Mouse (Mus musculus): ENCODE data around the gene Fam185a. TPM values are rescaled to one million over a fixed set of nuclear protein-coding genes. Genes with fewer than 3 reads are reported as not detected.

Fam185a gene
- total and polyA plus RNA-seq, 3 experiments = 4.5 to 19.9 (median 18.4) TPM

GRCm38 (mm10) chr5:21414116-21414820 lies 10.5 kb upstream of the Fam185a start:
- no peaks in the 10 kb centered on the region for H3K79me2 ChIP-seq (replicated peaks; ENCODE audit: control insufficient read depth, insufficient read depth, low read length)
- H3K36me3 ChIP-seq (ENCODE audit: control insufficient read depth, insufficient read depth, low read length) = no peaks in the 10 kb centered on the region
- no peak for TF ChIP-seq POLR2A (IDR thresholded peaks at IDR 0.05; ENCODE audit: insufficient read depth, low read depth, low read length)
- TF ChIP-seq CTCF (IDR thresholded peaks at IDR 0.05) = no peak
- no peak for TF ChIP-seq EP300 (IDR thresholded peaks at IDR 0.05; ENCODE audit: insufficient read depth, low read depth, low read length)
- no peaks in the 10 kb centered on the region for H3K4me1 ChIP-seq (ENCODE audit: control insufficient read depth, insufficient read depth, low read length)
- DNase-seq = no peak
- no peaks in the 10 kb centered on the region for H3K27me3 ChIP-seq (ENCODE audit: control insufficient read depth, insufficient read depth, low read length)
- no peak overlapping the region for H3K27ac ChIP-seq
- H3K9ac ChIP-seq (ENCODE audit: low read depth, low read length) = no peak overlapping the region
- 71% methylated on average over 1 of the region's 1 CpGs for WGBS
- no peak overlapping the region for H3K4me3 ChIP-seq
- intact Hi-C loops (cut with DNase I) = no loop called here

GRCm38 (mm10) chr5:21418613-21419012 lies 6.1 kb upstream of the Fam185a start:
- TF ChIP-seq CTCF (IDR thresholded peaks at IDR 0.05) (no peak), EP300 (IDR thresholded peaks at IDR 0.05; ENCODE audit: insufficient read depth, low read depth, low read length) (no peak), POLR2A (IDR thresholded peaks at IDR 0.05; ENCODE audit: insufficient read depth, low read depth, low read length) (no peak)
- intact Hi-C loops (cut with DNase I) = no loop called here

GRCm38 (mm10) chr5:21420609-21421008 lies 4.1 kb upstream of the Fam185a start:
- no peak for DNase-seq
- TF ChIP-seq EP300 (IDR thresholded peaks at IDR 0.05; ENCODE audit: insufficient read depth, low read depth, low read length) (no peak), CTCF (IDR thresholded peaks at IDR 0.05) (peak; percentile 79), POLR2A (IDR thresholded peaks at IDR 0.05; ENCODE audit: insufficient read depth, low read depth, low read length) (no peak)
- 0% methylated on average over 1 of the region's 1 CpGs for WGBS
- no peak overlapping the region for H3K9ac ChIP-seq (ENCODE audit: low read depth, low read length)
- no peaks in the 10 kb centered on the region for H3K27me3 ChIP-seq (ENCODE audit: control insufficient read depth, insufficient read depth, low read length)
- H3K4me1 ChIP-seq (ENCODE audit: control insufficient read depth, insufficient read depth, low read length) = no peaks in the 10 kb centered on the region; the same call in 1 of the 2 replicates
- H3K36me3 ChIP-seq (ENCODE audit: control insufficient read depth, insufficient read depth, low read length) = no peaks in the 10 kb centered on the region; the same call in 1 of the 2 replicates
- no peak overlapping the region for H3K4me3 ChIP-seq
- intact Hi-C loops (cut with DNase I) = loop anchor here (2.0 to 10.0 kb wide), 4 partner anchors 94 to 536 kb away; partner anchors contain the start of genes Phtf2, Ptpn12 and Tmem60
- H3K27ac ChIP-seq = no peak overlapping the region
- no peaks in the 10 kb centered on the region; the same call in 1 of the 2 replicates for H3K79me2 ChIP-seq (replicated peaks; ENCODE audit: control insufficient read depth, insufficient read depth, low read length)

More at GRCm38 (mm10) chr5:21418613-21419012, 6.1 kb upstream of the Fam185a start:
- Histone ChIP-seq H3K9ac (ENCODE audit: low read depth, low read length) (no peak overlapping the region), H3K4me3 (no peak overlapping the region), H3K36me3 (ENCODE audit: control insufficient read depth, insufficient read depth, low read length) (no peaks in the 10 kb centered on the region), H3K79me2 (replicated peaks; ENCODE audit: control insufficient read depth, insufficient read depth, low read length) (no peaks in the 10 kb centered on the region), H3K4me1 (ENCODE audit: control insufficient read depth, insufficient read depth, low read length) (no peaks in the 10 kb centered on the region), H3K27me3 (ENCODE audit: control insufficient read depth, insufficient read depth, low read length) (no peaks in the 10 kb centered on the region), H3K27ac (no peak overlapping the region)
- no peak for DNase-seq
- 64% methylated on average over 4 of the region's 4 CpGs for WGBS

- Histone ChIP-seq H3K4me3 (no peak overlapping the region), H3K27me3 (ENCODE audit: control insufficient read depth, insufficient read depth, low read length) (no peaks in the 10 kb centered on the region), H3K36me3 (ENCODE audit: control insufficient read depth, insufficient read depth, low read length) (no peaks in the 10 kb centered on the region; the same call in 1 of the 2 replicates), H3K4me1 (ENCODE audit: control insufficient read depth, insufficient read depth, low read length) (no peaks in the 10 kb centered on the region; the same call in 1 of the 2 replicates), H3K27ac (no peak overlapping the region), H3K79me2 (replicated peaks; ENCODE audit: control insufficient read depth, insufficient read depth, low read length) (no peaks in the 10 kb centered on the region; the same call in 1 of the 2 replicates), H3K9ac (ENCODE audit: low read depth, low read length) (no peak overlapping the region)
- DNase-seq = no peak
- no peak for TF ChIP-seq POLR2A (IDR thresholded peaks at IDR 0.05; ENCODE audit: insufficient read depth, low read depth, low read length)
- no peak for TF ChIP-seq EP300 (IDR thresholded peaks at IDR 0.05; ENCODE audit: insufficient read depth, low read depth, low read length)
- 95% methylated on average over 6 of the region's 6 CpGs for WGBS
- intact Hi-C loops (cut with DNase I) = loop anchor here (10.0 kb wide), 2 partner anchors 372 to 542 kb away; partner anchors contain the start of genes Phtf2, Ptpn12 and Tmem60
These were observed 1.9 kb downstream of the Fam185a start for GRCm38 (mm10) chr5:21426666-21427065.

GRCm38 (mm10) chr5:21434148-21434929 lies 9.6 kb downstream of the Fam185a start:
- DNase-seq = no peak
- H3K27ac ChIP-seq = no peak overlapping the region
- TF ChIP-seq CTCF (IDR thresholded peaks at IDR 0.05) (peak; percentile 72), EP300 (IDR thresholded peaks at IDR 0.05; ENCODE audit: insufficient read depth, low read depth, low read length) (no peak)

More at GRCm38 (mm10) chr5:21434148-21434929, 9.6 kb downstream of the Fam185a start:
- no peaks in the 10 kb centered on the region for H3K4me1 ChIP-seq (ENCODE audit: control insufficient read depth, insufficient read depth, low read length)
- H3K27me3 ChIP-seq (ENCODE audit: control insufficient read depth, insufficient read depth, low read length) = no peaks in the 10 kb centered on the region
- intact Hi-C loops (cut with DNase I) = loop anchor here (1.0 to 2.0 kb wide), 2 partner anchors 152 to 206 kb away; no protein-coding TSS in a partner anchor
- no peaks in the 10 kb centered on the region for H3K79me2 ChIP-seq (replicated peaks; ENCODE audit: control insufficient read depth, insufficient read depth, low read length)
- H3K4me3 ChIP-seq = no peak overlapping the region
- 66% methylated on average over 11 of the region's 11 CpGs for WGBS
- no peaks in the 10 kb centered on the region for H3K36me3 ChIP-seq (ENCODE audit: control insufficient read depth, insufficient read depth, low read length)
- no peak overlapping the region for H3K9ac ChIP-seq (ENCODE audit: low read depth, low read length)
